Mouse (Mus musculus) CH12.LX (cell line): ENCODE measurements at regions not wholly inside any gene's neighbourhood (a gene's known extent, or its start where the extent isn't known, plus 50 kb on each side); places are given as distances from the start of the nearest gene placed in this dataset.

ENCODE experiments used
- DNase-seq: peaks from one replicate; pipeline ENCODE4 v3.0.0-alpha.2; 2013; ENCODE audit errors: extremely low read depth
- H3K27ac ChIP-seq: 2 replicates; pipeline ENCODE4 v1.5.1; 2012; ENCODE audit warnings: low read depth, mild to moderate bottlenecking, control low read depth, moderate library complexity; ENCODE audit not compliant: insufficient read depth
- H3K27me3 ChIP-seq: replicated peaks from 2 replicates; pipeline ENCODE3; 2012; ENCODE audit warnings: inconsistent platforms
- H3K36me3 ChIP-seq, 2 experiments: replicated peaks in 1 of 2; 2 replicates each; pipeline versions ENCODE3 to v1.6.1; 2012; ENCODE audit warnings: inconsistent platforms in 1 of 2, low read length in 1 of 2, mild to moderate bottlenecking in 1 of 2, mixed read lengths in 1 of 2, moderate library complexity in 1 of 2; ENCODE audit not compliant: control insufficient read depth in 1 of 2, insufficient read depth in 1 of 2
- H3K4me1 ChIP-seq, 2 experiments: 2 replicates each; pipeline ENCODE4 v1.6.1; 2012; ENCODE audit warnings: inconsistent platforms in 1 of 2, moderate library complexity in 1 of 2; ENCODE audit not compliant: insufficient read depth in 2 of 2, control insufficient read depth in 1 of 2
- H3K4me2 ChIP-seq: 2 replicates; pipeline ENCODE4 v1.6.1; 2012; ENCODE audit warnings: low read depth, mild to moderate bottlenecking, control low read depth; ENCODE audit not compliant: poor library complexity, insufficient read depth, severe bottlenecking
- H3K4me3 ChIP-seq, 3 experiments: fragments of 150-350 bp in 1 of 3; sonication (generic) in 1 of 3; replicated peaks in 1 of 3; 2 replicates each; pipeline versions ENCODE3 to v1.5.1; 2011 to 2012; ENCODE audit warnings: low read depth in 2 of 3, low read length in 2 of 3, mild to moderate bottlenecking in 2 of 3, moderate library complexity in 2 of 3, control low read depth in 1 of 3, improper control_type of control experiment in 1 of 3, inconsistent platforms in 1 of 3, mixed read lengths in 1 of 3; ENCODE audit not compliant: poor library complexity in 1 of 3
- H3K79me2 ChIP-seq: replicated peaks from 2 replicates; pipeline ENCODE4 v1.6.1; 2012; ENCODE audit warnings: mild to moderate bottlenecking, moderate library complexity; ENCODE audit not compliant: control insufficient read depth, poor library complexity, insufficient read depth, severe bottlenecking; ENCODE audit errors: extremely low read depth
- H3K9ac ChIP-seq: 2 replicates; pipeline ENCODE4 v1.6.1; 2012; ENCODE audit warnings: low read depth, mild to moderate bottlenecking, control low read depth, moderate library complexity; ENCODE audit not compliant: insufficient read depth
- H3K9me3 ChIP-seq: replicated peaks from 2 replicates; pipeline ENCODE3; 2012; ENCODE audit warnings: low read length, inconsistent platforms, mixed read lengths
- E2F4 ChIP-seq: IDR thresholded peaks from 2 replicates; pipeline ENCODE4 v1.6.1; 2011; ENCODE audit warnings: low read depth, low read length, improper control_type of control experiment; ENCODE audit not compliant: insufficient replicate concordance
- ETS1 ChIP-seq: conservative IDR thresholded peaks from 2 replicates; pipeline ENCODE4 v1.6.1; 2012; ENCODE audit warnings: low read depth, mild to moderate bottlenecking, inconsistent platforms, low read length, improper control_type of control experiment, moderate library complexity
- GABPA ChIP-seq: IDR thresholded peaks from 2 replicates; pipeline ENCODE4 v1.6.1; 2012; ENCODE audit warnings: low read depth, low read length, improper control_type of control experiment, inconsistent platforms; ENCODE audit not compliant: insufficient replicate concordance
- HCFC1 ChIP-seq: IDR thresholded peaks from 2 replicates; pipeline ENCODE4 v1.6.1; 2012; ENCODE audit warnings: low read depth, mild to moderate bottlenecking, inconsistent platforms, low read length, improper control_type of control experiment
- IRF4 ChIP-seq: IDR thresholded peaks from 2 replicates; pipeline ENCODE4 v1.6.1; 2014; ENCODE audit warnings: low read depth, mild to moderate bottlenecking, inconsistent platforms, low read length, improper control_type of control experiment
- JUN ChIP-seq: IDR thresholded peaks from 2 replicates; pipeline ENCODE4 v1.6.1; 2011; ENCODE audit warnings: low read depth, mild to moderate bottlenecking, low read length, improper control_type of control experiment, moderate library complexity; ENCODE audit not compliant: insufficient read depth
- JUND ChIP-seq: conservative IDR thresholded peaks from 2 replicates; pipeline ENCODE4 v1.6.1; 2011; ENCODE audit warnings: low read depth, low read length, improper control_type of control experiment
- MAFK ChIP-seq: IDR thresholded peaks from 2 replicates; pipeline ENCODE4 v1.6.1; 2011; ENCODE audit warnings: low read length, improper control_type of control experiment; ENCODE audit not compliant: insufficient replicate concordance
- MAZ ChIP-seq: IDR thresholded peaks from 2 replicates; pipeline ENCODE4 v1.6.1; 2012; ENCODE audit warnings: low read depth, mild to moderate bottlenecking, inconsistent platforms, low read length, improper control_type of control experiment, moderate library complexity
- MXI1 ChIP-seq: IDR thresholded peaks from 2 replicates; pipeline ENCODE4 v1.6.1; 2011; ENCODE audit warnings: mild to moderate bottlenecking, low read depth, low read length, improper control_type of control experiment
- MYC ChIP-seq: IDR thresholded peaks from 2 replicates; pipeline ENCODE4 v1.6.1; 2011; ENCODE audit warnings: low read depth, mild to moderate bottlenecking, improper control_type of control experiment, low read length
- NRF1 ChIP-seq: IDR thresholded peaks from 2 replicates; pipeline ENCODE4 v1.6.1; 2014; ENCODE audit warnings: low read depth, mild to moderate bottlenecking, inconsistent platforms, low read length, improper control_type of control experiment, moderate library complexity
- POLR2A ChIP-seq: IDR thresholded peaks from 2 replicates; pipeline ENCODE4 v1.6.1; 2011; ENCODE audit warnings: low read depth, mild to moderate bottlenecking, improper control_type of control experiment, low read length
- POLR2AphosphoS2 ChIP-seq: IDR thresholded peaks from 2 replicates; pipeline ENCODE4 v1.6.1; 2011; ENCODE audit warnings: low read depth, low read length, improper control_type of control experiment
- TCF12 ChIP-seq: IDR thresholded peaks from 2 replicates; pipeline ENCODE4 v1.6.1; 2014; ENCODE audit warnings: low read depth, mild to moderate bottlenecking, inconsistent platforms, low read length, improper control_type of control experiment
- USF1 ChIP-seq: IDR thresholded peaks from 2 replicates; pipeline ENCODE4 v1.6.1; 2014; ENCODE audit warnings: low read depth, mild to moderate bottlenecking, inconsistent platforms, low read length, improper control_type of control experiment
- USF2 ChIP-seq: conservative IDR thresholded peaks from 2 replicates; pipeline ENCODE4 v1.6.1; 2011; ENCODE audit warnings: low read depth, low read length, improper control_type of control experiment
- ZKSCAN1 ChIP-seq: IDR thresholded peaks from 2 replicates; pipeline ENCODE4 v1.6.1; 2012; ENCODE audit warnings: low read depth, inconsistent platforms, low read length, improper control_type of control experiment, borderline replicate concordance
- ZMIZ1 ChIP-seq: IDR thresholded peaks from 2 replicates; pipeline ENCODE4 v1.6.1; 2012; ENCODE audit warnings: low read depth, mild to moderate bottlenecking, inconsistent platforms, low read length, improper control_type of control experiment
- dilution Hi-C: fragments of 300-500 bp; cut with MboI; formaldehyde crosslinking; loops from 2 replicates; pipeline ENCODE4 v1.14.3; 2020; ENCODE audit warnings: low sequenced_read_pairs; ENCODE audit not compliant: extremely low pct_unique_long_range_greater_than_20kb, extremely low pct_ligation_motif_present
- in situ Hi-C: fragments of 300-500 bp; cut with MboI; formaldehyde crosslinking; loops from 3 replicates; pipeline ENCODE4 v1.14.3; 2019; ENCODE audit warnings: low sequenced_read_pairs, low pct_ligation_motif_present, low pct_unique_long_range_greater_than_20kb, mixed read lengths

DNA sequence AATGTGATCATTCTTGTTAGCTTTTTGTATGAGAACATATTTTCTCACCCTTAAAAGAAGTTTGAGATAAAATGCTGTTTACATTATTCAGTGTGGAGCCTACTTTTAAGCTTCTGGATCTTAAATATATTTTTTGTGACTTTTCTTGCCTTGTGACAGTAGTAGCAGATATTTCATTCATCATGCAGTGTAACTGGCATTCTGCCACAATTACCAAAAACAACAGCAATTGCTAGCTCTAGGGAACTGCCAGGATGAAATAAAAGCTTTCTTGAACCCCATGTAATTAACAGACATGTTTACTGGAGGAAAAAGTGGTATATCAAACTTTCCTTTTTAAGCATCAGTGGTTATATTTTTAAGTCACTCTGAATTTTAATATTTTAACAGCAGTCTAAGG, 600.9 kb upstream of the Pcdh9 start:
- DNase-seq, result no peak
- H3K36me3 ChIP-seq, result no peaks in the 10 kb centered on the region
- H3K9me3 ChIP-seq, result no peaks in the 10 kb centered on the region
- H3K4me3 ChIP-seq, result no peak overlapping the region
- H3K79me2 ChIP-seq, result no peaks in the 10 kb centered on the region
- in situ Hi-C loops (no loop called here), dilution Hi-C loops (no loop called here)
- H3K4me1 ChIP-seq, result no peaks in the 10 kb centered on the region
- no peak overlapping the region for H3K4me2 ChIP-seq
- H3K27me3 ChIP-seq, result no peaks in the 10 kb centered on the region
- TF ChIP-seq JUND (no peak), E2F4 (no peak)
- no peak overlapping the region for H3K9ac ChIP-seq
- H3K27ac ChIP-seq, result no peak overlapping the region

DNA sequence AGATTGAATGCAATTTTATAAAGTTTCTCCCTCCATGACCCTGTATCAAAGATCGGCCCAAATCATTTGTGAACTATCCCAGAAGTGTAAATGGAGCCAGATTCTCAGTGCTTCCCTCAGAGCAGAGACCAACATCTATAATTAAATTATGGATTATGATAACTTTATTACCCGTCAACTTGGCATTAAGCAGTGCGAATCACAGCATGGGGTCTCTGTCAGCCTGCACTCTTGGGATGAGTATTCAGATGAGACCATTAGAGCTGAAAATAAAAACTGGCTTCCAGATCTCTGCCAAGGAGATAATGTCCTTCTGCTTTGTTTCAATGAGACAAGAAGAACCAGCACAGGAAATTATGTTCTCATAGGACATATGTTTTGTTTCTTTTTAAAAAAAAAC, 585.4 kb upstream of the Pcdh9 start:
- H3K4me2 ChIP-seq, result no peak overlapping the region
- H3K27ac ChIP-seq, result no peak overlapping the region
- TF ChIP-seq POLR2A (no peak), POLR2AphosphoS2 (no peak), MYC (no peak), GABPA (no peak)
- H3K4me3 ChIP-seq, result no peak overlapping the region
- no peak for DNase-seq
- H3K9ac ChIP-seq, result no peak overlapping the region
- no peaks in the 10 kb centered on the region for H3K27me3 ChIP-seq
- no peaks in the 10 kb centered on the region for H3K79me2 ChIP-seq
- no peaks in the 10 kb centered on the region for H3K4me1 ChIP-seq
- H3K36me3 ChIP-seq, result no peaks in the 10 kb centered on the region
- in situ Hi-C loops (no loop called here), dilution Hi-C loops (no loop called here)
- no peaks in the 10 kb centered on the region for H3K9me3 ChIP-seq

DNA sequence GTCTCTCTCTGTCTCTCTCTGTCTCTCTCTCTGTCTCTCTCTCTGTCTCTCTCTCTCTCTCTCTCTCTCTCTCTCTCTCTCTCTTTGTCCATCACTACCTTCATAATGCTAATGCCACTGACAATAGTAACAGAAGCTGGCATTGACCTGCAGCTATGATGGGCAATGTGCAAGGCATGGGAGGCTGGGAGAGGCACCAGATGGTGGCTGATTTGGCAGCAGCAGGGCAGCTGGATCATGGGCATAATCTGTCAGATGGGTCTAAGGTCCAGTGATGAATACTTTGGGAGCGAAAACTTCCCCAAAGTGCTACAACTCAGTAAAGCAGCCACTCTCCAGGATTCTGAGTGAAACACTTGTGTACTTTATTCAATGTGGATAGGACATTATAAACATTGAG, 582.7 kb upstream of the Pcdh9 start:
- Histone ChIP-seq H3K36me3 (no peaks in the 10 kb centered on the region), H3K4me3 (no peak overlapping the region), H3K9ac (no peak overlapping the region), H3K27me3 (no peaks in the 10 kb centered on the region), H3K4me1 (peaks cover 4 to 6% of the 10 kb centered on the region in 2 experiments), H3K27ac (no peak overlapping the region), H3K79me2 (no peaks in the 10 kb centered on the region), H3K4me2 (no peak overlapping the region), H3K9me3 (no peaks in the 10 kb centered on the region)
- dilution Hi-C loops, result no loop called here
- in situ Hi-C loops, result no loop called here
- no peak for DNase-seq
- no peak for TF ChIP-seq E2F4
- TF ChIP-seq MAZ, result no peak
- no peak for TF ChIP-seq MAFK
- TF ChIP-seq ETS1, result no peak
- TF ChIP-seq TCF12, result no peak
- no peak for TF ChIP-seq USF2
- no peak for TF ChIP-seq USF1
- TF ChIP-seq ZMIZ1, result no peak
- no peak for TF ChIP-seq JUN
- TF ChIP-seq NRF1, result no peak
- no peak for TF ChIP-seq POLR2AphosphoS2
- no peak for TF ChIP-seq ZKSCAN1
- TF ChIP-seq GABPA, result no peak
- TF ChIP-seq MXI1, result no peak
- no peak for TF ChIP-seq HCFC1
- TF ChIP-seq IRF4, result no peak
